Comparison of ENCODE assay signal across 8 mouse cellular contexts in genomic region chr3:97933251-97933650, GRCm38 (mm10). TPM values are rescaled to one million over a fixed set of nuclear protein-coding genes. Genes with fewer than 3 reads are reported as not detected.
DNase-seq lines count a peak whose midpoint lies in the region; ATAC-seq and TF ChIP-seq lines count a peak whose summit lies in the region.

No protein-coding gene starts in this region.

- ATAC-seq in heart, embryonic 11.5 days (replicated peaks; ENCODE audit: insufficient number of reproducible peaks, low FRiP score, low TSS enrichment): no peak
- ATAC-seq in intestine, embryonic 16.5 days: no peak
- ATAC-seq in frontal cortex, adult (ENCODE audit: low TSS enrichment): no peak

- H3K36me3 ChIP-seq in heart, embryonic 11.5 days (ENCODE audit: control insufficient read depth, insufficient read depth, low read length): no peaks in the 10 kb centered on the region
- no peaks in the 10 kb centered on the region for H3K36me3 ChIP-seq in intestine, embryonic 16.5 days (ENCODE audit: control insufficient read depth, insufficient read depth, low read length)
- no peaks in the 10 kb centered on the region for H3K36me3 ChIP-seq in small intestine, adult 2 months (ENCODE audit: control insufficient read depth, insufficient read depth, low read length)

- TF ChIP-seq CTCF in small intestine, adult 2 months (IDR thresholded peaks at IDR 0.05; ENCODE audit: extremely low read depth, insufficient read length, insufficient replicate concordance, low read depth, low read length): no peak

- 0 out of 2 replicates have a peak overlapping the region, but pooled peaks have one; percentile 4 for H3K9ac ChIP-seq in heart, embryonic 11.5 days (ENCODE audit: low read depth, low read length)
- no peak overlapping the region; the same call in 1 of the 2 replicates for H3K9ac ChIP-seq in intestine, embryonic 16.5 days (ENCODE audit: low read depth, low read length)

- H3K4me2 ChIP-seq in heart, embryonic 11.5 days: peak overlapping the region; percentile 35
- peak overlapping the region; percentile 26 for H3K4me2 ChIP-seq in intestine, embryonic 16.5 days (ENCODE audit: low read depth, low read length)

- no peaks in the 10 kb centered on the region for H3K9me3 ChIP-seq in heart, embryonic 11.5 days (replicated peaks; ENCODE audit: control insufficient read depth, low read length)
- no peaks in the 10 kb centered on the region for H3K9me3 ChIP-seq in intestine, embryonic 16.5 days (ENCODE audit: control insufficient read depth, low read length)

- no peak overlapping the region for H3K4me3 ChIP-seq in heart, embryonic 11.5 days (ENCODE audit: low read depth, low read length)
- no peak overlapping the region for H3K4me3 ChIP-seq in intestine, embryonic 16.5 days (ENCODE audit: low read length)
- peak overlapping the region; percentile 12; the same call in 1 of the 2 replicates for H3K4me3 ChIP-seq in small intestine, adult 2 months (ENCODE audit: low read depth, low read length)

- peaks cover 6% of the 10 kb centered on the region; the same call in 1 of the 2 replicates for H3K27me3 ChIP-seq in heart, embryonic 11.5 days (ENCODE audit: control insufficient read depth, insufficient read depth, low read length)
- H3K27me3 ChIP-seq in intestine, embryonic 16.5 days (replicated peaks; ENCODE audit: control insufficient read depth, insufficient read depth, low read length): no peaks in the 10 kb centered on the region
- H3K27me3 ChIP-seq in small intestine, adult 2 months (ENCODE audit: control insufficient read depth, insufficient read depth, low read length): no peaks in the 10 kb centered on the region

- H3K27ac ChIP-seq in heart, embryonic 11.5 days (ENCODE audit: low read depth, low read length): no peak overlapping the region
- H3K27ac ChIP-seq in intestine, embryonic 16.5 days (ENCODE audit: low read length): no peak overlapping the region
- H3K27ac ChIP-seq in small intestine, adult 2 months (ENCODE audit: insufficient read depth, low read depth, low read length): no peak overlapping the region

- DNase-seq in heart, postnatal 4 days: no peak
- peak; percentile 24 to 31 for DNase-seq in CD8-positive naive resting alpha-beta T cell, adult 2 months (ENCODE audit: low read depth in 2 of 2, low spot score in 2 of 2)
- no peak for DNase-seq in yolk sac, embryonic 10.5 days (ENCODE audit: low spot score)
- DNase-seq in cerebellum, postnatal 4 days (ENCODE audit: low spot score in 2 of 2): no peak

- no peak for TF ChIP-seq POLR2A in small intestine, adult 2 months (IDR thresholded peaks at IDR 0.05; ENCODE audit: low read depth, low read length)

- WGBS in heart, embryonic 11.5 days (ENCODE audit: insufficient replicate concordance): 23% methylated on average over 6 of the region's 6 CpGs
- 46% methylated on average over 6 of the region's 6 CpGs for WGBS in intestine, embryonic 16.5 days
- WGBS in small intestine, adult 2 months: 40% methylated on average over 6 of the region's 6 CpGs

- peaks cover 16% of the 10 kb centered on the region for H3K4me1 ChIP-seq in heart, embryonic 11.5 days (ENCODE audit: control insufficient read depth, insufficient read depth, low read length)
- peaks cover 19% of the 10 kb centered on the region for H3K4me1 ChIP-seq in intestine, embryonic 16.5 days (ENCODE audit: control insufficient read depth, insufficient read depth, low read length)
- H3K4me1 ChIP-seq in small intestine, adult 2 months (ENCODE audit: control insufficient read depth, insufficient read depth, insufficient read length, low read length): peaks cover 6% of the 10 kb centered on the region; the same call in 1 of the 2 replicates

RNA-seq across cellular contexts. Expression of gene Sec22b, which starts 32.3 kb away (rescaled TPM):
- 146 and 151 TPM in 2 replicates for polyA plus RNA-seq in heart, embryonic 11.5 days (2014; fragmentation: Nextera tagmentation; extraction: Ambion mirVana)
- 10 to 100 TPM; 62.4 to 63.3 TPM for total RNA-seq in heart, postnatal 4 days (2021)
- 152 and 157 TPM in 2 replicates for polyA plus RNA-seq in intestine, embryonic 16.5 days (2015; fragmentation: Nextera tagmentation; extraction: Ambion mirVana)
- polyA plus RNA-seq in small intestine, adult 2 months (2012; rRNA removed): 28.5 and 40.0 TPM in 2 replicates

RNA-seq across cellular contexts. Expression of gene Pde4dip, which starts 44.7 kb away (rescaled TPM):
- 69.8 and 76.7 TPM in 2 replicates for polyA plus RNA-seq in heart, embryonic 11.5 days (2014; fragmentation: Nextera tagmentation; extraction: Ambion mirVana)
- 100 to 1,000 TPM; 632 to 678 TPM for total RNA-seq in heart, postnatal 4 days (2021)
- 20.2 and 21.2 TPM in 2 replicates for polyA plus RNA-seq in intestine, embryonic 16.5 days (2015; fragmentation: Nextera tagmentation; extraction: Ambion mirVana)
- 8.0 and 12.2 TPM in 2 replicates for polyA plus RNA-seq in small intestine, adult 2 months (2012; rRNA removed)

Comparison
In these comparisons a context has a peak if more than half of its experiments do, and no peak if none do; other contexts are left out.
1. DNase-seq: peak in CD8-positive naive resting alpha-beta T cell, adult 2 months (2 of 2); none in heart, postnatal 4 days (single experiment), yolk sac, embryonic 10.5 days (single experiment) and cerebellum, postnatal 4 days (0 of 2).